Mouse (Mus musculus): ENCODE data around the gene Sgo2a.

DNA sequence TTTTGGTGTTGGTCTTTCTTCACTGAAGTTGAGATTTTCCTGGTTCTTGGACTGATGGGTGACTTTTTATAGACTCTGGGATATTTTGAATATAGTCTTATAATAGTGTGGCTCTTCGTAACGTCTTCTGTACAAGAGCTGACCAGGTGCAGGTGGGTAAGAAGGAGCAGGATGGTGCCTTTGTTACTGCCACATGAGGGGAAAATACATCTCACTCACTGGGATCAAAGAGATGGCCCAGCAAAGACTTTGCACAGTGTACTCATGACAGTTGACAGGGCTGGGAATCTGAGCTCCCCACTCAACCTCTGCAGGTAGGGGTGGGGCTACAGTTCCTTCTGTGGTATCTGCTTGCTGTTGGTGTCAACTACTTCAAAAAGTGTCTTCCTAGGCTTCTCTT, 78.5 kb downstream of the Sgo2a start:
- TF ChIP-seq TCF12 (IDR thresholded peaks at IDR 0.05; ENCODE audit: insufficient read depth, poor library complexity, severe bottlenecking) (no peak), USF1 (IDR thresholded peaks at IDR 0.05; ENCODE audit: low read depth) (no peak), CEBPB (IDR thresholded peaks at IDR 0.05; ENCODE audit: insufficient read depth, poor library complexity, severe bottlenecking) (no peak)
